16 mouse cellular contexts compared by ENCODE assay signal in the genomic region with DNA sequence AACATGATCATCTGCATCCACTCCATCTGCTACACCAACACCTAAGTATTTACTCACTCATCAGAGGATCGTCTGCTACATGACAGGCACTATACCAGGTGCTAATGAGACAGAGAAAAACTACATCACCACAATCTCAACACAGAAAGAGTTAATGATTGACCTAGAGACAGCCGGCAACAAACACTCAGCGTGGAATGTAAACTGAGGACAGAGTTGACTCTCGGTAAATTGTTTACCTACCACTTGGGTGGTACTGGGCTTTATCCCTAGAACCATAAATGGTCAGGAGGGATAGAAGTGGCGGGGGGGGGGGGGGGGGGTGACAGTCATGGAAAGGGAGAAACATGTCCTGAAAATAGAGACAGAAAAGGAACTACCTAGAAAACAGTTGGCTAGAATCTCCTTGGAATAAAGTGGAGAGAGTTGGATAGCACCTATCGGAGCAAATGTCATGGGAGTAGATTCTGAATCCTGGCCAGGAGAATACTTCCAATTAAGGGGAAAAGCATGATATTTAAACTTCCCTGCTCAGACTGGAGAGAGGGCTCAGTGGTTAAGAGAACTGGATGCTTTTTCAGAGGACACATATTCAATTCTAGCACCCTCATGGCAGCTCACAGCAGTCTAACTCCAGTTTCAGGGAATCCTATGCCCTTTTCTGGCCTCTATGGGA. TPM values are rescaled to one million over a fixed set of nuclear protein-coding genes. Genes with fewer than 3 reads are reported as not detected.
"Had no signal": no experiment of that assay in that cellular context is flagged by ENCODE, and none has a peak within 500 bp of the region (broad histone marks: within the 10 kb centered on the region; RNA-seq: fewer than 3 reads in every experiment).

No protein-coding gene starts in this region.

- DNase-seq: kidney, adult 11 months; kidney, postnatal 10 days; kidney, postnatal 4 days; lung, adult 18-20 months; lung, postnatal 4 days; midbrain, embryonic 14.5 days; right cerebral cortex, adult 18-20 months; thymus, adult 2 months; thymus, postnatal 25 days had no signal

- H3K36me3 ChIP-seq: limb, embryonic 12.5 days; midbrain, embryonic 10.5 days; neural tube, embryonic 15.5 days had no signal

- H3K27ac ChIP-seq: layer of hippocampus, adult 2 months; limb, embryonic 12.5 days; midbrain, embryonic 10.5 days; neural tube, embryonic 15.5 days had no signal

- H3K4me3 ChIP-seq: layer of hippocampus, adult 2 months; limb, embryonic 12.5 days; midbrain, embryonic 10.5 days; myocyte; neural tube, embryonic 15.5 days had no signal

- H3K4me1 ChIP-seq: limb, embryonic 12.5 days; midbrain, embryonic 10.5 days; neural tube, embryonic 15.5 days had no signal

- H3K9me3 ChIP-seq: limb, embryonic 12.5 days; midbrain, embryonic 10.5 days; neural tube, embryonic 15.5 days had no signal

- H3K4me2 ChIP-seq: limb, embryonic 12.5 days; neural tube, embryonic 15.5 days had no signal

- H3K9ac ChIP-seq: limb, embryonic 12.5 days; neural tube, embryonic 15.5 days had no signal

- ATAC-seq: lung, postnatal 0 days had no signal

- H3K27me3 ChIP-seq: limb, embryonic 12.5 days; neural tube, embryonic 15.5 days had no signal

RNA-seq across cellular contexts. Expression of a gene that starts 33.2 kb away (rescaled TPM):
- total RNA-seq: megakaryocyte, adult 5-6 weeks had no signal
- polyA plus RNA-seq: myocyte had no signal

RNA-seq across cellular contexts. Expression of a gene that starts 51.2 kb away (rescaled TPM):
- total RNA-seq: megakaryocyte, adult 5-6 weeks had no signal
